In genomic region chr2:63503939-63504338, GRCm38 (mm10) we compare ENCODE assay signal across 8 mouse cellular contexts.
DNase-seq lines count a peak whose midpoint lies in the region; ATAC-seq and TF ChIP-seq lines count a peak whose summit lies in the region.
"Had no signal": no experiment of that assay in that cellular context is flagged by ENCODE, and none has a peak within 500 bp of the region (broad histone marks: within the 10 kb centered on the region; RNA-seq: fewer than 3 reads in every experiment).

No protein-coding gene starts in this region.

- no peak for TF ChIP-seq POLR2A in CH12.LX (IDR thresholded peaks at IDR 0.05; ENCODE audit: low read depth, low read length)

- TF ChIP-seq CTCF in CH12.LX (conservative IDR thresholded peaks at IDR 0.05 in 1 of 2, IDR thresholded peaks at IDR 0.05 in 1 of 2; ENCODE audit: low read depth in 2 of 2, low read length in 2 of 2): peak; percentile 72 to 74

- 12% methylated on average over 3 of the region's 3 CpGs for WGBS in hindbrain, embryonic 11.5 days
- WGBS in hindbrain, embryonic 16.5 days: 8% methylated on average over 3 of the region's 3 CpGs
- 6% methylated on average over 3 of the region's 3 CpGs for WGBS in forebrain, embryonic 16.5 days

- no peaks in the 10 kb centered on the region for H3K79me2 ChIP-seq in CH12.LX (replicated peaks; ENCODE audit: control insufficient read depth, extremely low read depth, insufficient read depth, poor library complexity, severe bottlenecking)

- TF ChIP-seq RAD21 in CH12.LX (IDR thresholded peaks at IDR 0.05; ENCODE audit: low read depth, low read length): peak; percentile 53

- no peaks in the 10 kb centered on the region for H3K36me3 ChIP-seq in hindbrain, embryonic 11.5 days (ENCODE audit: control insufficient read depth, insufficient read depth, low read length)
- no peaks in the 10 kb centered on the region for H3K36me3 ChIP-seq in hindbrain, embryonic 16.5 days (ENCODE audit: control insufficient read depth, insufficient read depth, low read length)
- H3K36me3 ChIP-seq in CH12.LX (replicated peaks in 1 of 2; ENCODE audit: control insufficient read depth in 1 of 2, insufficient read depth in 1 of 2, low read length in 1 of 2): no peaks in the 10 kb centered on the region
- no peaks in the 10 kb centered on the region for H3K36me3 ChIP-seq in forebrain, embryonic 16.5 days (ENCODE audit: control insufficient read depth, insufficient read depth)
- H3K36me3 ChIP-seq: embryonic facial prominence, embryonic 13.5 days had no signal

- dilution Hi-C loops in CH12.LX (cut with MboI; ENCODE audit: extremely low pct_ligation_motif_present, extremely low pct_unique_long_range_greater_than_20kb, low sequenced_read_pairs): no loop called here

- H3K4me2 ChIP-seq in hindbrain, embryonic 11.5 days (replicated peaks; ENCODE audit: low read depth, low read length): no peak overlapping the region
- H3K4me2 ChIP-seq in hindbrain, embryonic 16.5 days (ENCODE audit: low read length): no peak overlapping the region
- no peak overlapping the region for H3K4me2 ChIP-seq in CH12.LX (ENCODE audit: insufficient read depth, low read depth, poor library complexity, severe bottlenecking)
- H3K4me2 ChIP-seq in forebrain, embryonic 16.5 days (ENCODE audit: low read length): no peak overlapping the region
- H3K4me2 ChIP-seq: embryonic facial prominence, embryonic 13.5 days had no signal

- no peak for TF ChIP-seq EP300 in CH12.LX (IDR thresholded peaks at IDR 0.05; ENCODE audit: low read length)

- no peak overlapping the region for H3K27ac ChIP-seq in hindbrain, embryonic 11.5 days (ENCODE audit: low read depth, low read length)
- no peak overlapping the region for H3K27ac ChIP-seq in hindbrain, embryonic 16.5 days (ENCODE audit: low read depth, low read length)
- no peak overlapping the region for H3K27ac ChIP-seq in CH12.LX (ENCODE audit: insufficient read depth, low read depth)
- H3K27ac ChIP-seq in forebrain, embryonic 16.5 days (ENCODE audit: low read length): no peak overlapping the region
- H3K27ac ChIP-seq: embryonic facial prominence, embryonic 13.5 days had no signal

- no peak overlapping the region for H3K4me3 ChIP-seq in hindbrain, embryonic 11.5 days (ENCODE audit: low read depth, low read length)
- H3K4me3 ChIP-seq in hindbrain, embryonic 16.5 days (ENCODE audit: low read length): no peak overlapping the region
- no peak overlapping the region for H3K4me3 ChIP-seq in CH12.LX (replicated peaks in 1 of 3; ENCODE audit: low read depth in 2 of 3, low read length in 2 of 3, poor library complexity in 1 of 3)
- H3K4me3 ChIP-seq in forebrain, embryonic 16.5 days (replicated peaks; ENCODE audit: low read length): no peak overlapping the region
- H3K4me3 ChIP-seq: embryonic facial prominence, embryonic 13.5 days had no signal

- no peak for ATAC-seq in hindbrain, embryonic 11.5 days (ENCODE audit: low FRiP score)
- no peak for ATAC-seq in hindbrain, embryonic 16.5 days
- no peak for ATAC-seq in forebrain, embryonic 16.5 days

- H3K4me1 ChIP-seq in hindbrain, embryonic 11.5 days (replicated peaks; ENCODE audit: control insufficient read depth, insufficient read depth, low read length): no peaks in the 10 kb centered on the region
- no peaks in the 10 kb centered on the region for H3K4me1 ChIP-seq in hindbrain, embryonic 16.5 days (ENCODE audit: control insufficient read depth, insufficient read depth, low read depth, low read length)
- H3K4me1 ChIP-seq in CH12.LX (ENCODE audit: control insufficient read depth in 1 of 2, insufficient read depth in 2 of 2): no peaks in the 10 kb centered on the region
- H3K4me1 ChIP-seq in forebrain, embryonic 16.5 days (replicated peaks; ENCODE audit: control insufficient read depth, insufficient read depth, low read length): no peaks in the 10 kb centered on the region
- H3K4me1 ChIP-seq: embryonic facial prominence, embryonic 13.5 days had no signal

- no peak overlapping the region for H3K9ac ChIP-seq in hindbrain, embryonic 11.5 days (ENCODE audit: low read depth, low read length)
- H3K9ac ChIP-seq in hindbrain, embryonic 16.5 days (ENCODE audit: low read depth, low read length): no peak overlapping the region
- no peak overlapping the region for H3K9ac ChIP-seq in CH12.LX (ENCODE audit: insufficient read depth, low read depth)
- H3K9ac ChIP-seq in forebrain, embryonic 16.5 days (replicated peaks; ENCODE audit: low read depth, low read length): no peak overlapping the region
- H3K9ac ChIP-seq: embryonic facial prominence, embryonic 13.5 days had no signal

- H3K9me3 ChIP-seq in hindbrain, embryonic 11.5 days (ENCODE audit: control insufficient read depth, low read length): no peaks in the 10 kb centered on the region
- H3K9me3 ChIP-seq in hindbrain, embryonic 16.5 days (ENCODE audit: control insufficient read depth, low read length): no peaks in the 10 kb centered on the region
- H3K9me3 ChIP-seq in CH12.LX (replicated peaks; ENCODE audit: low read length): no peaks in the 10 kb centered on the region
- H3K9me3 ChIP-seq in forebrain, embryonic 16.5 days (ENCODE audit: control insufficient read depth, low read length): no peaks in the 10 kb centered on the region
- H3K9me3 ChIP-seq: embryonic facial prominence, embryonic 13.5 days had no signal

- peak; percentile 48 for DNase-seq in hindbrain, embryonic 11.5 days (ENCODE audit: low spot score)
- peak; percentile 45 for DNase-seq in 3T3-L1 (ENCODE audit: low read depth, low spot score)
- peak; percentile 31 for DNase-seq in CH12.LX (ENCODE audit: extremely low read depth)
- peak; percentile 12 for DNase-seq in forelimb bud, embryonic 11.5 days (ENCODE audit: low read depth, low spot score)
- DNase-seq in c-Kit-positive CD71-positive TER-119-positive erythroid progenitor cells, embryonic 14.5 days (ENCODE audit: low spot score): no peak

- no peaks in the 10 kb centered on the region for H3K27me3 ChIP-seq in hindbrain, embryonic 11.5 days (ENCODE audit: control insufficient read depth, insufficient read depth, low read length)
- H3K27me3 ChIP-seq in hindbrain, embryonic 16.5 days (replicated peaks; ENCODE audit: control insufficient read depth, insufficient read depth, low read length): no peaks in the 10 kb centered on the region
- no peaks in the 10 kb centered on the region for H3K27me3 ChIP-seq in CH12.LX (replicated peaks)
- H3K27me3 ChIP-seq in forebrain, embryonic 16.5 days (replicated peaks; ENCODE audit: control insufficient read depth, insufficient read depth, low read length): no peaks in the 10 kb centered on the region
- H3K27me3 ChIP-seq: embryonic facial prominence, embryonic 13.5 days had no signal

- in situ Hi-C loops in CH12.LX (cut with MboI; ENCODE audit: low pct_ligation_motif_present, low pct_unique_long_range_greater_than_20kb, low sequenced_read_pairs): no loop called here

TF ChIP-seq in CH12.LX, 34 proteins besides CTCF, POLR2A, EP300 and RAD21:
- peak; percentile 88 for TF ChIP-seq ZNF384 (IDR thresholded peaks at IDR 0.05; ENCODE audit: low read depth, low read length)
- no peak for TF ChIP-seq ZMIZ1 (IDR thresholded peaks at IDR 0.05; ENCODE audit: low read depth, low read length)
- TF ChIP-seq SMC3 (IDR thresholded peaks at IDR 0.05; ENCODE audit: low read depth, low read length): peak; percentile 54
